Mouse (Mus musculus) midbrain, embryonic 10.5 days (tissue): ENCODE data around the gene Klhl30. TPM values are rescaled to one million over a fixed set of nuclear protein-coding genes. Genes with fewer than 3 reads are reported as not detected.

Source experiments
- DNase-seq: peaks from one replicate; pipeline ENCODE4 v3.0.0-alpha.2; 2017; ENCODE audit warnings: low spot score
- H3K27ac ChIP-seq: fragments of 300-500 bp; sonication (generic); replicated peaks from 2 replicates; pipeline ENCODE4 v1.5.1; 2016; ENCODE audit warnings: mild to moderate bottlenecking
- H3K27me3 ChIP-seq: fragments of 300-500 bp; sonication (generic); 2 replicates; pipeline ENCODE4 v1.6.1; 2016; ENCODE audit warnings: low read depth, mild to moderate bottlenecking; ENCODE audit not compliant: poor library complexity, severe bottlenecking
- H3K36me3 ChIP-seq: fragments of 300-500 bp; sonication (generic); 2 replicates; pipeline ENCODE4 v1.6.1; 2016; ENCODE audit warnings: mild to moderate bottlenecking, moderate library complexity
- H3K4me1 ChIP-seq: fragments of 300-500 bp; sonication (generic); 2 replicates; pipeline ENCODE4 v1.6.1; 2016
- H3K4me3 ChIP-seq: fragments of 300-500 bp; sonication (generic); 2 replicates; pipeline ENCODE4 v1.5.1; 2016; ENCODE audit warnings: mild to moderate bottlenecking, moderate library complexity
- H3K9me3 ChIP-seq: fragments of 300-500 bp; sonication (generic); replicated peaks from 2 replicates; pipeline ENCODE4 v1.6.1; 2016; ENCODE audit warnings: mild to moderate bottlenecking
- WGBS: fragments of 180-500 bp; shearing (Covaris S2); methylation state at CpG from one replicate; pipeline ENCODE4 v1.1.7; 2016; 5-methylcytosine and 5-hydroxymethylcytosine counted together
- polyA plus RNA-seq: library from polyadenylated mRNA; unstranded; fragments of >200 nt; fragmentation: Nextera tagmentation; extraction: Ambion mirVana; gene quantifications from 2 replicates; pipeline ENCODE4 v1.2.1, GENCODE M21; 2016

Klhl30 gene
- polyA plus RNA-seq, 1 experiment from 2014 or later, result 0.17 TPM

DNA sequence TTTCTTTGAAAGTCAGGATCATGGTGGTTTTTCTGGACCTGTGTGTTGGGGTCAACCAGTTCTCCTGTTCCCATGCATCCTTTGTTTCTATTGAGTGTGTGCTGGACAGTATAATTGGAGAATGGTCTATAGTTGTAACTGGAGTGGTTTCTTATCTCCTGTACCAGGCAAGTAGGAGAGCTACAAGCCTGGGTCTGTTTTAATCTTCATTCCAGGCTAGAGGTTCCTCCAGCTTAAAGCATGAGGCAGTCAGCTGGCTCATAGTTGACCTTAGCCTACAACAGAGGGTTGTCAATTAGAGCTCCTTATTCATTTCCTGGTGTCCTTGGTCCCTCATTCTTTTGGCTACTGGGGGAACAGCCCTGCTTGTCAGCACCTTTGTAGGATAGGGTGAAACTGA, 17.2 kb upstream of the Klhl30 start:
- Histone ChIP-seq H3K9me3 (no peaks in the 10 kb centered on the region), H3K4me3 (no peak overlapping the region), H3K27ac (no peak overlapping the region), H3K4me1 (no peaks in the 10 kb centered on the region; the same call in 1 of the 2 replicates), H3K27me3 (no peaks in the 10 kb centered on the region), H3K36me3 (no peaks in the 10 kb centered on the region)
- DNase-seq, result no peak

DNA sequence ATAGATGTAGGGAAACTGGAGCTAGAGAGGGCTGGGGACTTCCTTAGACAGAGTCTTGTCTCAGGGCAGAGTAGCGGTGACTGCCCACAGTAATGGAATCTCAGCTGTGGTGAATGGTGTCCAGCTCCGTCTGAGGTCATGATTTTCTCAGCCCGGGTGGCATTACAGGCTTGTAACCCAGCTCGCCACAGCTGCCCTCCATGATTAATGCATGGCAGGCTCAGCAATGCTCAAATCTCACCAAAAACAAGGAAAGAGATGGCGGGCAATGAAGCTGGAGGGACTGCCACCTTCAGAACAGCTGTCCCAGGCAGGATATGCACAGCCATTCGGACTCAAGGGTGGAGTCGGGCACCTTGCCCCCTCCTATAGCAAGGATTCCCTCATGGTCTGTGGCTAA, 13.5 kb upstream of the Klhl30 start:
- Histone ChIP-seq H3K4me3 (no peak overlapping the region), H3K4me1 (no peaks in the 10 kb centered on the region; the same call in 1 of the 2 replicates), H3K27me3 (peaks cover 12% of the 10 kb centered on the region), H3K9me3 (no peaks in the 10 kb centered on the region), H3K36me3 (no peaks in the 10 kb centered on the region), H3K27ac (no peak overlapping the region)
- no peak for DNase-seq
- WGBS, result 92% methylated on average over 7 of the region's 7 CpGs

DNA sequence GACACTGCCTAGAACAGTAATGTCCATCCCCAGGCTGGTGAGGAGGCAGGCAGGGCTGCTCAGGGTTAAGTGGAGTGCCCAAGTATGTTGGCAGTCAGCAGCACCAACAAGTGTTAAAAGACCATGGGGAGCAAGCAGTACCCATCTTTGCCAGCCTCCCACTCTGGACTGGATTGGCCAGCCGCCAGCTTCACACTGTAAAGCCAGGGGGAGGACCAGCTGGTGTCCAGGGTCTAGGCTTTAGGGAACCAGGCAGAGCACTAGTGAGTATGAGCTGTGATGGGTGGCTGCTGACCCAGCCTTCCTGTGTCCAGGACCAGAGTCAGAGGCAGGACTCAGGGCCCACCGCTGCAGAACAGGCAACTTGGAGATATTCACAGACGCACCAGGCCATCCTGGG, 6.8 kb upstream of the Klhl30 start:
- H3K9me3 ChIP-seq, result no peaks in the 10 kb centered on the region
- H3K36me3 ChIP-seq, result no peaks in the 10 kb centered on the region
- no peak overlapping the region for H3K4me3 ChIP-seq
- H3K27ac ChIP-seq, result no peak overlapping the region
- WGBS, result 82% methylated on average over 3 of the region's 3 CpGs
- DNase-seq, result no peak
- H3K27me3 ChIP-seq, result peaks cover 61% of the 10 kb centered on the region
- H3K4me1 ChIP-seq, result peaks cover 18% of the 10 kb centered on the region

DNA sequence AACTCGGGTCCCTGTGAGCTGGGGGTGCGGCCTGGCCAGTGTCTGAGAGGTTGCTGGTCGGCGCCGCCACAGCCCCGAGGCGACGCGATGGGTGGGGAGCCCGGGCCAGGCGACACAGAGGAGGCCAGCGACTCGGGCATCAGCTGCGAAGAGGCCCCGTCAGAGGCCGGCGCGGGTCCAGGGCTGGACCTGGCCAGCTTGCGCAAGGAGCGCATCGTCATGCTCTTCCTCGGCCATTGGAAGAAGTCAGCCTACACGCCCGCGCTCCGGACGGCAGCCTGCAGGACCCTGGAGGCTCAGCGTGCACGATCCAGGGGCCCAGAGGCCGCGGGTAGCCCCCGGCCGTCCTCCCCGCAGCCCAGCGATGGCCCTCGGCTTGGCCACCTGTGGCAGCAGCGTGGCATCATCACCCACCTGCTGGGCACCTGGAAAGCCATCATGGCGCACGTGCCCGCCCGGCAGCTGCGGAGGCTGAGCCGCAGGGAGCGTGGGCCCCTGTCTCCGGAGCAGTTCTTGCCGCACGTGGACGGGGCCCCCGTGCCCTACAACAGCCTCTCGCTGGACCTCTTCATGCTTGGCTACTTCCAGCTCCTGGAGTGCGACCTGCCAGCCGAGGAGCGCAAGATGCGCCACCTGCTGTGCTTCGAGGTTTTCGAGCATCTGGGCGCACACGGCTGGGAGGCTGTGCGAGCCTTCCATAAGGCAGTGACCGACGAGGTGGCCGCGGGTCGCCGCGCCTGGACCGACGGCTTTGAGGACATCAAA, 5.7 kb upstream of the Klhl30 start:
- peak overlapping the region; percentile 38; the same call in 1 of the 2 replicates for H3K27ac ChIP-seq
- 2% methylated on average over 68 of the region's 68 CpGs for WGBS
- no peaks in the 10 kb centered on the region for H3K9me3 ChIP-seq
- H3K27me3 ChIP-seq, result peaks cover 61% of the 10 kb centered on the region
- H3K36me3 ChIP-seq, result no peaks in the 10 kb centered on the region
- peaks cover 18% of the 10 kb centered on the region for H3K4me1 ChIP-seq
- peak overlapping the region; percentile 50 for H3K4me3 ChIP-seq
- DNase-seq, result peak; percentile 41

DNA sequence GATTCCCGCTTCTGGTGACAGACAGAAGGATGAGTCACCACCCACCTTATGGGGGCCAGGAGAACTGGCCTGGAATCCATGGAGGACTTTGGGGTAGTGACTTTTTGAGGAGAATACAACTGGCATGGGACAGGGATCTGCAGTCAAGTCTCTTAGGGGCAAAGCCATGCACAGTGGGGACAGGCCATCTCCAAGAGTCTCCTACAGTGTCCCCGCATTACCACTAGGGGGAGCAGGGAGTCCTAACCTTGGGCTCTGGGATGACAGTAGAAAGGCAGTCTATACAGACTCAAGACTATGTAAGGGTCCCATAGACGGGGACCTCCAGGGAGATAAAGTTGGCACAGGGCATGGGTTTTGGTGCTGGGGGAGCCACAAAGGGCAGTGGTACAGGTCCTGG, 3.9 kb upstream of the Klhl30 start:
- 37% methylated on average over 3 of the region's 3 CpGs for WGBS
- peaks cover 27% of the 10 kb centered on the region for H3K4me1 ChIP-seq
- H3K27me3 ChIP-seq, result peaks cover 53% of the 10 kb centered on the region
- no peak overlapping the region for H3K4me3 ChIP-seq
- H3K36me3 ChIP-seq, result no peaks in the 10 kb centered on the region
- H3K9me3 ChIP-seq, result no peaks in the 10 kb centered on the region
- DNase-seq, result peak; percentile 76
- no peak overlapping the region for H3K27ac ChIP-seq

DNA sequence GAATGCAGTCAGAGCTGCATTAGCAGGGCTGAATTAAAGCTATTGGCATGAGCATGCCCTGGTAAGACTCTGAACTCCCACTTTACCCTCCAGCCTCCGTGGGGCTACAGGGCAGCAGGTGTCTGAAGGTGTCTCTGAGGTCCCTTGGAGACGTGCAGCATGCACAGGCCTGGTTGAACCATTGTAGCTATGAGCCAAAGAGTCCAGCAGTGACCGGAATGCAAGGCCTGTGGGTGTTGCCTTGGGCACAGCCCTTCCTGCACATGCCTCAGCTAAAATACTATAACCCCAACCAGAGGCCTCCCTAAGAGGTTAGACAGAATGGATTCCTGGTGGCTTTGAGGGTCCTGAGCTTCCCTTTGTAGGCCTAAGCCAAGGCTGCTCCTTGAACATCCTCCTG, 433 bp downstream of the Klhl30 start:
- Histone ChIP-seq H3K4me1 (peaks cover 10% of the 10 kb centered on the region; the same call in 1 of the 2 replicates), H3K9me3 (no peaks in the 10 kb centered on the region), H3K4me3 (no peak overlapping the region), H3K27ac (no peak overlapping the region), H3K36me3 (no peaks in the 10 kb centered on the region), H3K27me3 (peaks cover 10% of the 10 kb centered on the region)
- no peak for DNase-seq
- 84% methylated on average over 3 of the region's 3 CpGs for WGBS

DNA sequence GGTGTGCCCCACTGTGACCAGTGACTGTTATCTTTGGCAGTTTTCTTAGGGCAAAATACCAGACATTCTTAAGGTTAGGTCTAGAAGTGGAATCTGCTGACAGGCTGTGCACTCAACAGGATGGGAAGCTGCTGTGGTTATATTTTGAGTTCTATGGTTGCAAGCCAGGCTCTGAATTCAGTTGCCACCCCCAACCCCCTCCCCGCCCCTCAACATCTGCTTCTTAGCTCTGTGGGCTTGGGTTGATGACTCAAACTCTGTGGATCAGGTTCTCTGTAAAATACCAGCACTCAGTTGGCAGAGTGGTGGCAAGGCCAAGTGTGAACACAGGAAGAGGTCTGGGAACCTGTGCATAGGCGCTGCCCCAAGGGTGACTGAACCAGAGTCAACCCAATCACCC, 1.5 kb downstream of the Klhl30 start:
- 95% methylated on average over 2 of the region's 2 CpGs for WGBS
- Histone ChIP-seq H3K9me3 (no peaks in the 10 kb centered on the region), H3K36me3 (no peaks in the 10 kb centered on the region), H3K4me3 (no peak overlapping the region), H3K4me1 (peaks cover 10% of the 10 kb centered on the region; the same call in 1 of the 2 replicates), H3K27ac (no peak overlapping the region), H3K27me3 (no peaks in the 10 kb centered on the region; the same call in 1 of the 2 replicates)
- DNase-seq, result no peak

DNA sequence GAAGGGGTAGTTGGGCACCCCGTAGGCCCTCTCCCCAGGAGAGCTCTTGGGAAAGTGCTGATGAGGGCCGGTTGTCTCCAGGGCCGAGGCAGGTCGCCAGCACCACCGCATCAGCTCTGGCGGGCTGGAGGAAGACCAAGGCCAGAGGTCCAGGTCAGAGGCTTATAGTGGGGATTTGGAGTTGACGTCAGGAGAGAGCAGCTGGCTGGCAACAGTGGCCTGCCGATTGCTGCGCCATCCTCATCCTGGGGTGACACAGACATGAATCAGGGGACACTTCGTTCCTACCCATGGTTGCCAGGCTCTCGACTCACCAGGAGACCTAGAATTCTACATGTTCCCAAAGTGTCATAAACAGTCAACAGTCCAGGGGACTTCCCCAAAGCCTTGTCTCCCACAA, 5.3 kb downstream of the Klhl30 start:
- H3K4me1 ChIP-seq, result peaks cover 6% of the 10 kb centered on the region; the same call in 1 of the 2 replicates
- H3K9me3 ChIP-seq, result no peaks in the 10 kb centered on the region
- H3K4me3 ChIP-seq, result no peak overlapping the region
- no peaks in the 10 kb centered on the region for H3K27me3 ChIP-seq
- no peaks in the 10 kb centered on the region for H3K36me3 ChIP-seq
- no peak overlapping the region for H3K27ac ChIP-seq
- DNase-seq, result no peak
- 90% methylated on average over 11 of the region's 11 CpGs for WGBS

DNA sequence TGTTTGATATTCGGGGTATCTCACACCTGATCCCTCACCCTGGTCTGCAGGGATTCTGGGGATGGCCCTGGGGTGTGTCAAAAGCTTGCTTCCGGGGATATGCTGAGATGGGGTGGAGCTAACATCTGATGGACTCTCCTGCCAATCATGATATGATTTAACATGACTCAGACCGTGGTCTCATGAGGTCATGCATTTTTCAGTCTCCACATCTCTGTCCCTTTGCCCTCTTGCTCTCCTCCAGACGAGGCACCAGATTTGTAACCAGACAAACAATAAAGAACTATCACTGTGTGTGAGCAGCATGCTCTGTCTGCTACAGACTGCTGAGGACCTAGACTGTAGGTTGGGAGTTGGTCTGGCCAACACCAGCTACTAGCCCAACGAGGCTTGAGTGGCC, 11.3 kb downstream of the Klhl30 start:
- Histone ChIP-seq H3K27me3 (peaks cover 25% of the 10 kb centered on the region), H3K27ac (no peak overlapping the region), H3K36me3 (no peaks in the 10 kb centered on the region), H3K4me1 (peaks cover 16% of the 10 kb centered on the region), H3K4me3 (no peak overlapping the region), H3K9me3 (peaks cover 19% of the 10 kb centered on the region; the same call in 1 of the 2 replicates)
- 85% methylated on average over 5 of the region's 5 CpGs for WGBS
- no peak for DNase-seq

DNA sequence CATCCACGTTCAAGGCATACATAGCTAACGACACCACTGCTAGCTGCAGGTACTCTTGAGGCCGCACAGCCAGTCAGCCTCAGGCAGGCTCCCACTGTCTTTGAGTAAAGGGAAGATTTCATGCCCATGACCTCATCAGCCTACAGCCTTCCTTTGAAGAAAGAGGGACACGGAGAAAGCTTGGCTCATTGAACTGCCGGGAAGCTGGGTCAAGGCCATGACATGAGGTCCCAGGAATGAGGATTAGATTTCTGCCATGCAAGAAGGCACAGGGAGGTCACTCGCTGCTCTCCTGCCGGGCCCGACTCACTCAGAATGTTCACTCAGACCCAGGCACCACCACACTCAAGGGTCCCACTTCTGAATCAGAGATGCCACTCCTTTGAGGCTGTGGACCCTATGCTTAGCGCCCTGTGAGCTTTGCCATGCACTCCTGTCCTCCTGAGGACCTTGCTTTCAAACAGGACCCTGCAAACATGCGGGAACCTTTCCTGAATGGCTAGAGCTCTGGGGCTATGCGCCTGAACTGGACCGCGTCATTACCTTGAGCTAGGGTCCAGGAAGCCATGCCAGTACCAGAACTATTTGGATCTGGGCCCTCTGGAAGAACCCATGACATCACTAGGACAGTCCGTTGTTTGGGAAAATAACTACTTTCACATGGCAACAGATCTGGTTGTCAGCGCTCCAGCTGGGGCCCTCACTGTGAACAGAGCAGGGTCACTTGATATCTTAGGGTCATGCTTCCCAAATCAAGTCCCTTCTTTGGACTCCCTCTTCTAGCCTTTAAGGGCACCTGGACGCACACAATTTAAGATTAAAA, 14.2 kb downstream of the Klhl30 start:
- Histone ChIP-seq H3K4me3 (no peak overlapping the region), H3K27ac (no peak overlapping the region), H3K27me3 (peaks cover 38% of the 10 kb centered on the region), H3K9me3 (peaks cover 19% of the 10 kb centered on the region; the same call in 1 of the 2 replicates), H3K4me1 (peaks cover 16% of the 10 kb centered on the region), H3K36me3 (peaks cover 6% of the 10 kb centered on the region)
- DNase-seq, result no peak
- WGBS, result 92% methylated on average over 16 of the region's 16 CpGs

DNA sequence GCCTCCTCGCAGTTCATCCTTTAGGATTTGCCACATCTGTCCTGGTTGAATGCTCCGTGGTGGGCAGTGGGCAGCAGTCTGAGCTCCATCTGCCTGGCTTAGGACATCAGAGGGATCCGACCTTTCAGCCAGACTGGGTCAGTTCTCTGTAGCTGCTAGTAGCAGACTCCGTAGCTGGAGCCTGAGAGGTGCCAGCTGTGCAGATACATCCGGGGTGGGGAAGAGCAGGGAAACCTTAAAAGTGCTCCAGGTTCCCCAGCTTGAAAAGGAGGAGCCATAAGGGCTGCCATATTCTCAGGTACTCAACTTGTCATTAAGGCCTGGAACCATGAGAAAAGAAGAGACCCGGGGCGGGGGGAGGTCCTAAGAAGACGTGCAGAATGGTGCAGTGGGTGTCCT, 15.0 kb downstream of the Klhl30 start:
- DNase-seq, result no peak
- 24% methylated on average over 8 of the region's 8 CpGs for WGBS
- Histone ChIP-seq H3K27ac (peak overlapping the region; percentile 77), H3K9me3 (peaks cover 19% of the 10 kb centered on the region; the same call in 1 of the 2 replicates), H3K4me3 (peak overlapping the region; percentile 59), H3K27me3 (peaks cover 38% of the 10 kb centered on the region), H3K36me3 (peaks cover 14% of the 10 kb centered on the region), H3K4me1 (peaks cover 16% of the 10 kb centered on the region)

DNA sequence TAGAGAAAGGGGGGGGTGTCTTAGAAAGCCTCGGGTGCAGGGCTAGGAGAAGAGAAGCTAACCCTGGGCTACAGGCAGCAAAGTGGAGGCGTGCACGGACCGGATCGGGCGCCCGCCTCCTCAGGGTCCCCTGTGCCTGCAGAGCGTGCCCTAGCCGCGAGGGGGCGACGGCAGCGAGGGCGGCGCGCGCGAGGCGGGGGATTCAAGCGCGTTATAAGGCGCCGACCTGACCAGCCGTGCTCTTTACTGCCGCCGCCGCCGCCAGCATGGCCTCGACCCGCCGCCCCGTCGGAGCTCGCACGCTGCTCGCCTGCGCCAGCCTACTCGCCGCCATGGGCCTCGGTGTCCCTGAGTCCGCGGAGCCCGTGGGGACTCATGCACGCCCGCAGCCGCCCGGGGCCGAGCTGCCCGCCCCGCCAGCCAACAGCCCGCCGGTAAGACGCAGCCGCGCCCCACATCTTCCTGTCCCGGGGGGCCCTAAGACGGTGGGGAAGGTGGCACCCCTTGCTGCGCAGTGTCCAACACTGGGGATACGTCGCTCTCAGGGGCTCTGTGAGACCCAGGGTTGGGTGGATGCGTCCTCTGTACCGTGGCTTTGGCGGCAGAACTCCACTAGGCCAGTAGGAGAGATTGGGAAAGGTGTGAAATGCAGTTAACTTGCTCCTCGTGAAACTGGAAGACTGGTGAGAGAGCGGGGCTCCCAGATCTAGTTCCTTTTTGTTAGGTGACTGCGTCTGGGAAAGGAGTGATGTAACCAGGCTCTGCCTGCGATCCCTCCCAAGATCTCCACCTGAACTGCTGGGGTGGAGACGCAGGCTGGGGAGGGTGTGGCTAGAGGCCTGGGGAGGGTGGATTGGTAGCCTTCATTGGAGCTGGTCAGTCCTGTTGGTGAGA, 15.6 kb downstream of the Klhl30 start, which contains the start of gene Erfe:
TSS of gene Erfe (plus strand) at position 216 of the 894 bp plus-strand sequence.
- Histone ChIP-seq H3K4me3 (peak within 1 kb of the TSS; percentile 59), H3K27me3 (peaks cover 38% of the 10 kb centered on the region), H3K27ac (peak within 1 kb of the TSS; percentile 77), H3K9me3 (peaks cover 19% of the 10 kb centered on the region; the same call in 1 of the 2 replicates), H3K36me3 (peaks cover 21% of the 10 kb centered on the region), H3K4me1 (peaks cover 16% of the 10 kb centered on the region)
- DNase-seq, result peak; percentile 77
- WGBS, result under 1% methylated on average over 67 of the region's 68 CpGs
